Mouse (Mus musculus) liver, postnatal 0 days (tissue): ENCODE results near the gene Fam205c. TPM values are rescaled to one million over a fixed set of nuclear protein-coding genes. Genes with fewer than 3 reads are reported as not detected.
"Not testable (repeated sequence)": the region's sequence is repeated elsewhere in the genome, so short reads cannot be mapped to it uniquely, and the experiment has no call there.

Experiments
- ATAC-seq: fragments of 200-750 bp; cut with Nextera tagmentation; 2 replicates; pipeline ENCODE4 v1.8.0; 2017; ENCODE audit warnings: mild to moderate bottlenecking, moderate library complexity
- DNase-seq: peaks from one replicate; pipeline ENCODE4 v3.0.0-alpha.2; 2016
- H3K27ac ChIP-seq: fragments of 300-500 bp; sonication (generic); 2 replicates; pipeline ENCODE4 v1.5.1; 2014; ENCODE audit warnings: antibody characterized with exemption, moderate library complexity, mild to moderate bottlenecking, low read depth
- H3K27me3 ChIP-seq: fragments of 300-500 bp; sonication (generic); 2 replicates; pipeline ENCODE4 v1.6.1; 2014; ENCODE audit warnings: low read length, control low read depth, mixed read lengths; ENCODE audit not compliant: insufficient read depth
- H3K36me3 ChIP-seq: fragments of 300-500 bp; sonication (generic); replicated peaks from 2 replicates; pipeline ENCODE4 v1.6.1; 2014; ENCODE audit warnings: mild to moderate bottlenecking, control low read depth, low read length, moderate library complexity, mixed read lengths; ENCODE audit not compliant: insufficient read depth
- H3K4me1 ChIP-seq: fragments of 300-500 bp; sonication (generic); 2 replicates; pipeline ENCODE4 v1.6.1; 2014; ENCODE audit warnings: antibody characterized with exemption, mild to moderate bottlenecking, control low read depth; ENCODE audit not compliant: insufficient read depth
- H3K4me2 ChIP-seq: fragments of 300-500 bp; sonication (generic); 2 replicates; pipeline ENCODE4 v1.6.1; 2014; ENCODE audit warnings: low read depth, mild to moderate bottlenecking, low read length, moderate library complexity, mixed read lengths
- H3K4me3 ChIP-seq: fragments of 300-500 bp; sonication (generic); 2 replicates; pipeline ENCODE4 v1.5.1; 2014; ENCODE audit warnings: low read depth, low read length
- H3K9ac ChIP-seq: fragments of 300-500 bp; sonication (generic); replicated peaks from 2 replicates; pipeline ENCODE4 v1.6.1; 2014; ENCODE audit warnings: mild to moderate bottlenecking, moderate library complexity
- H3K9me3 ChIP-seq: fragments of 300-500 bp; sonication (generic); 2 replicates; pipeline ENCODE4 v1.6.1; 2016; ENCODE audit warnings: mild to moderate bottlenecking, control low read depth, low read length, mixed read lengths
- EP300 ChIP-seq: IDR thresholded peaks from 2 replicates; pipeline ENCODE4 v1.6.1; 2016; ENCODE audit warnings: antibody characterized with exemption, low read depth, mild to moderate bottlenecking
- WGBS: fragments of 180-500 bp; shearing (Covaris S2); extraction: QIAGEN DNeasy Blood & Tissue Kit; methylation state at CpG from one replicate; pipeline ENCODE4 v1.1.7; 2014; ENCODE audit not compliant: insufficient replicate concordance; 5-methylcytosine and 5-hydroxymethylcytosine counted together
- polyA plus RNA-seq: library from polyadenylated mRNA; unstranded; fragments of >200 nt; fragmentation: Nextera tagmentation; extraction: Ambion mirVana; gene quantifications from 2 replicates; pipeline ENCODE4 v1.2.1, GENCODE M21; 2015

Gene Fam205c
- polyA plus RNA-seq, 1 experiment from 2014 or later: 0.39 TPM

- H3K4me2 ChIP-seq: peak overlapping the region; percentile 26; the same call in 1 of the 2 replicates
- H3K27ac ChIP-seq: peak overlapping the region; percentile 82
- TF ChIP-seq EP300: peak; percentile 93
- not testable (repeated sequence) for H3K36me3 ChIP-seq, H3K9me3 ChIP-seq, H3K9ac ChIP-seq, H3K27me3 ChIP-seq, H3K4me3 ChIP-seq, H3K4me1 ChIP-seq
- 49% methylated on average over 9 of the region's 9 CpGs for WGBS
- ATAC-seq (peak; percentile 100), DNase-seq (peak; percentile 73)
Measured at GRCm38 (mm10) chr4:42860483-42860882, 13.6 kb downstream of the Fam205c start.

- not testable (repeated sequence) for DNase-seq, H3K9me3 ChIP-seq, H3K9ac ChIP-seq, H3K27ac ChIP-seq, H3K4me1 ChIP-seq, ATAC-seq, H3K4me3 ChIP-seq, H3K4me2 ChIP-seq, H3K36me3 ChIP-seq, H3K27me3 ChIP-seq
- 80% methylated on average over 1 of the region's 1 CpGs for WGBS
Measured at GRCm38 (mm10) chr4:42856671-42857070, 17.4 kb downstream of the Fam205c start, which contains the start of gene Gm12394. Gene Gm12394, minus strand, starts transcription at chr4:42856771.

GRCm38 (mm10) chr4:42853788-42854187, 20.2 kb downstream of the Fam205c start, which contains the start of gene Fam205a1:
Gene Fam205a1, minus strand, starts transcription at chr4:42853888.
- H3K9ac ChIP-seq, H3K4me3 ChIP-seq, H3K27me3 ChIP-seq, ATAC-seq, H3K27ac ChIP-seq, DNase-seq, H3K36me3 ChIP-seq, H3K4me1 ChIP-seq, H3K4me2 ChIP-seq, H3K9me3 ChIP-seq: not testable (repeated sequence)
- 78% methylated on average over 1 of the region's 1 CpGs for WGBS

Other genes with a start within 250 kb of the Fam205c start
- gene Gm2564, start 244.5 kb downstream of the Fam205c start, polyA plus RNA-seq: not detected in 2 replicates
- gene Ccl27b, start 219.0 kb downstream of the Fam205c start, polyA plus RNA-seq: not detected in 2 replicates
- not detected in 2 replicates for gene Il11ra2, start 212.3 kb downstream of the Fam205c start, polyA plus RNA-seq
- gene 4930578G10Rik, start 138.7 kb downstream of the Fam205c start, polyA plus RNA-seq: 0.19 TPM in 1 of 2 replicates, not detected in the other
- gene Ccl19, start 117.7 kb downstream of the Fam205c start, polyA plus RNA-seq: not detected in 2 replicates
- gene Ccl21a, start 100.2 kb downstream of the Fam205c start, polyA plus RNA-seq: 0.70 and 1.1 TPM in 2 replicates
- gene Fam205a1, start 20.3 kb downstream of the Fam205c start, polyA plus RNA-seq: 0.04 TPM in 2 replicates
- gene Gm12394, start 17.5 kb downstream of the Fam205c start, polyA plus RNA-seq: 0.05 TPM in 1 of 2 replicates, not detected in the other
- gene Phf24, start 42.4 kb upstream of the Fam205c start, polyA plus RNA-seq: 0.11 and 0.12 TPM in 2 replicates
- 0.73 and 1.0 TPM in 2 replicates for gene Dnajb5, start 75.6 kb upstream of the Fam205c start, polyA plus RNA-seq
- 0.17 TPM in 1 of 2 replicates, not detected in the other for gene 1700022I11Rik, start 95.4 kb upstream of the Fam205c start, polyA plus RNA-seq
- 127 and 145 TPM in 2 replicates for gene Vcp, start 126.3 kb upstream of the Fam205c start, polyA plus RNA-seq
- 4.5 and 5.5 TPM in 2 replicates for gene Fancg, start 136.3 kb upstream of the Fam205c start, polyA plus RNA-seq
- 7.6 and 8.3 TPM in 2 replicates for gene Pigo, start 151.6 kb upstream of the Fam205c start, polyA plus RNA-seq
- 114 and 116 TPM in 2 replicates for gene Stoml2, start 157.5 kb upstream of the Fam205c start, polyA plus RNA-seq
- gene Fam214b, start 172.0 kb upstream of the Fam205c start, polyA plus RNA-seq: 11.3 and 11.7 TPM in 2 replicates
- gene Unc13b, start 184.7 kb upstream of the Fam205c start, polyA plus RNA-seq: 0.37 and 0.52 TPM in 2 replicates